Mouse (Mus musculus): ENCODE measurements around the gene Grik4.

Grik4 gene

GRCm38 (mm10) chr9:42474244-42474643 is 470.0 kb downstream of the Grik4 start:
- no peak for DNase-seq

GRCm38 (mm10) chr9:42471921-42472747 is 472.2 kb downstream of the Grik4 start:
- DNase-seq: peak; percentile 94

- DNase-seq: peak; percentile 88
Observed at GRCm38 (mm10) chr9:42471214-42471613, 473.1 kb downstream of the Grik4 start.

GRCm38 (mm10) chr9:42469323-42469722 is 475.0 kb downstream of the Grik4 start:
- no peak for DNase-seq

- no peak for DNase-seq
Observed at GRCm38 (mm10) chr9:42468360-42468759, 475.9 kb downstream of the Grik4 start.

Data from lung, postnatal 36 days (tissue).